35 mouse cellular contexts compared by ENCODE assay signal in the genomic region with DNA sequence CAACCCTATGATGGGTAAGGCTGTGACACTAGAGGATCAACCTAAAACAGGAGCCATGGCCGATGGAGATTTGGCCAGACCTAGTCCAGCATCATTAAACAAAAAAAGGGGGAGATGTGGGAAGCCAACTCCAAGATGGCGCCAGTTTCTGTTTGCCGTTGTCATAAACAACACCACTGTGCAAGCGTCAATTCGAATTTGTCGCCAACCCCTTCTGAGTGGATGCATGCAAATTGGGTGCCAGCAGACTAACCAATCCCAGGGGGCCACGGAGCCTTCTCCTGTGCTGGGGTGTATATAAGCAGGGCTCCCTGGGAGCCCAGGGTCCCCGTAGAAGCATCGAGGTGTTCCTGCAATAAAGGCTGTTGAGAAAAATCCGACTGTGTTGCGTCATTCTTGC.
"Had no signal": no experiment of that assay in that cellular context is flagged by ENCODE, and none has a peak within 500 bp of the region (broad histone marks: within the 10 kb centered on the region; RNA-seq: fewer than 3 reads in every experiment).

No protein-coding gene starts in this region.

- H3K4me3 ChIP-seq: heart, embryonic 10.5 days; heart, embryonic 13.5 days; heart, embryonic 15.5 days; hindbrain, embryonic 10.5 days; hindbrain, embryonic 12.5 days; hindbrain, embryonic 13.5 days; hindbrain, embryonic 15.5 days; intestine, embryonic 15.5 days; kidney, embryonic 15.5 days; layer of hippocampus, adult 2 months; left cerebral cortex, adult 2 months had no signal

- H3K9ac ChIP-seq: heart, embryonic 13.5 days; heart, embryonic 15.5 days; hindbrain, embryonic 12.5 days; hindbrain, embryonic 13.5 days; hindbrain, embryonic 14.5 days; hindbrain, embryonic 15.5 days; intestine, embryonic 15.5 days; kidney, embryonic 15.5 days had no signal

- H3K4me1 ChIP-seq: heart, embryonic 10.5 days; heart, embryonic 13.5 days; heart, embryonic 15.5 days; hindbrain, embryonic 10.5 days; hindbrain, embryonic 12.5 days; hindbrain, embryonic 13.5 days; hindbrain, embryonic 15.5 days; intestine, embryonic 15.5 days; kidney, embryonic 15.5 days had no signal

- ATAC-seq: hindbrain, embryonic 16.5 days; hindbrain, postnatal 0 days; inflammation-experienced regulatory T-cells, adult 6 months; intestine, embryonic 15.5 days; intestine, embryonic 16.5 days; intestine, postnatal 0 days had no signal

- H3K4me2 ChIP-seq: heart, embryonic 11.5 days; heart, embryonic 13.5 days; heart, embryonic 15.5 days; hindbrain, embryonic 12.5 days; hindbrain, embryonic 13.5 days; hindbrain, embryonic 14.5 days; hindbrain, embryonic 15.5 days; intestine, embryonic 15.5 days; kidney, embryonic 15.5 days had no signal

- H3K27ac ChIP-seq: heart, embryonic 10.5 days; heart, embryonic 13.5 days; heart, embryonic 15.5 days; hindbrain, embryonic 10.5 days; hindbrain, embryonic 12.5 days; hindbrain, embryonic 13.5 days; hindbrain, embryonic 14.5 days; hindbrain, embryonic 15.5 days; hindbrain, postnatal 0 days; intestine, embryonic 15.5 days; kidney, embryonic 15.5 days; kidney, postnatal 0 days; layer of hippocampus, adult 2 months; left cerebral cortex, adult 2 months had no signal

- H3K27me3 ChIP-seq: heart, embryonic 13.5 days; heart, embryonic 15.5 days; hindbrain, embryonic 12.5 days; hindbrain, embryonic 13.5 days; hindbrain, embryonic 15.5 days; intestine, embryonic 15.5 days; kidney, embryonic 15.5 days had no signal

- H3K36me3 ChIP-seq: heart, embryonic 10.5 days; heart, embryonic 13.5 days; heart, embryonic 15.5 days; hindbrain, embryonic 10.5 days; hindbrain, embryonic 12.5 days; hindbrain, embryonic 13.5 days; hindbrain, embryonic 15.5 days; intestine, embryonic 15.5 days; kidney, embryonic 15.5 days had no signal

- DNase-seq: heart, postnatal 10 days; heart, postnatal 14 days; heart, postnatal 36 days; heart, postnatal 4 days; kidney, adult 11 months; kidney, adult 18-20 months; kidney, adult 2 months; kidney, adult 8-10 months; kidney, adult 9 months; kidney, postnatal 10 days; kidney, postnatal 14 days; kidney, postnatal 25 days; kidney, postnatal 36 days; kidney, postnatal 4 days; layer of hippocampus, adult 9-11 months; layer of hippocampus, postnatal 36 days had no signal

- H3K9me3 ChIP-seq: heart, embryonic 10.5 days; heart, embryonic 13.5 days; heart, embryonic 15.5 days; hindbrain, embryonic 10.5 days; hindbrain, embryonic 12.5 days; hindbrain, embryonic 13.5 days; hindbrain, embryonic 15.5 days; intestine, embryonic 15.5 days; kidney, embryonic 15.5 days had no signal
